Mouse (Mus musculus) thymus, postnatal 36 days (tissue): ENCODE results near the gene Sgcd.

Experiments used
- DNase-seq, 2 experiments: peaks; one replicate each; pipeline ENCODE4 v3.0.0; 2022; ENCODE audit warnings: mixed read lengths in 2 of 2

The Sgcd gene

DNA sequence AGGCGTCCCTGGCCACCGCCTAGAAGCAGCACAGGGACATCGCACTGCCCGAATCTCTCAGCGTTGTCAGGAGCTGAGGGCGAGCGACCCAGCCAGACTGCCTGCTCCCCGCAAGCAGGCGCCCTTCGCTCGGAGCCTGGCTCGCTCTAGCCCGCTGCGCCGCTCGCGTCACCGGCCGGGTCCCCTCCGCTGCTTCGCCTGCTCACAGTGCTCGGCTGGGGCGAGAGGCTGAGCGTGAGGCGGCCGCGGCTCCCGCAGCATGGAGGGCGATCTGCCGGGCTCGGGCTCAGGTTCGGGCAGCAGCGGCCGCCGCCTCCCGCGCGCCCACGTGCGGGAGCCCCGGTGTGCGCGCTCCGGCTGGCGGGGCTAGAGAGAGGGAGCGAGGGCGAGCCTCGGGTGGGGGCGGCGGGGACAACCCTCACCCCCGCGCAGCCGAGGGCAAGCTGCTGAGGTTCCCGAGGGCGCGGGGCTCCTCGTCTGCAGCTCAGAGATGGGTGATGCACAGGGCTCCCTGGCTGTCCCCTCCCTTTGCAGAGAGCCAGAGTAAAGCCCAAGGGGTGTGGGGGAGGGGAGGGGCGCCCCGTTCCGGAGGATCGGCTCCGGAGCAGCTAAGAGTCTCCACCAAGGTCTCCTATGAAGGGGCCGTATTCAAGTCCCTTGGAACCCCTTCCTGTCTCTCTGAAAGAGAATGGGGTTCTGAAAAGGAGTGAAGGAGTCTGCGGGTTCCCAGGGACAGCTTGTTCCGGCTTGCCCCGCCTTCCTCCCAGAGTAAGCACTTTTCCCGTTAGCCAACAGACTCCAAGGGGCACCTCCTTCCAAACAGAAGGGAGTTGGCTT is at the start of gene Sgcd:
Gene Sgcd (minus strand): TSS at position 273 of the 837 bp plus-strand sequence.
- DNase-seq: no peak

- no peak for DNase-seq
Observed at GRCm38 (mm10) chr11:48038051-48038450, 49.3 kb upstream of the Sgcd start.

GRCm38 (mm10) chr11:48012836-48013235 is 24.1 kb upstream of the Sgcd start:
- DNase-seq: no peak

GRCm38 (mm10) chr11:47988333-47988696 is 454 bp downstream of the Sgcd start:
- DNase-seq: no peak

DNA sequence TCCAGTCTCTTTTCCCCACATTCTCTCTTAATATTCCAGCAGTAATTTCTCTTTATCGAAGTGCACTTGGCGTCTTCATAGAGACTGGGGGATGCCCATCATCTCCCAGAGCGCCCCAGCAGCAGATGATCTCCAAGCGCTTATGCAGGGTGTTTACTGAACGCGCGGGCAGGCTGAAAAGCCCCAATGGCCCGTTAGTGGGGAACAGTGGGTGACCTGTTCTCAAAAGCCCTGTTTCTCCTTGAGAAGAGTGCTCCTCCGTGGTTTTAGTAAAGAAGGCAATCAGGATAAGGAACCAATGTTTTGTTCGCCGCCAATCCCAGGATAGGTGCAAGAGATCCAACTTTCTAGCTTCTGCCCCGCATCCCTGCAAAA is 889 bp downstream of the Sgcd start:
- DNase-seq: no peak

DNA sequence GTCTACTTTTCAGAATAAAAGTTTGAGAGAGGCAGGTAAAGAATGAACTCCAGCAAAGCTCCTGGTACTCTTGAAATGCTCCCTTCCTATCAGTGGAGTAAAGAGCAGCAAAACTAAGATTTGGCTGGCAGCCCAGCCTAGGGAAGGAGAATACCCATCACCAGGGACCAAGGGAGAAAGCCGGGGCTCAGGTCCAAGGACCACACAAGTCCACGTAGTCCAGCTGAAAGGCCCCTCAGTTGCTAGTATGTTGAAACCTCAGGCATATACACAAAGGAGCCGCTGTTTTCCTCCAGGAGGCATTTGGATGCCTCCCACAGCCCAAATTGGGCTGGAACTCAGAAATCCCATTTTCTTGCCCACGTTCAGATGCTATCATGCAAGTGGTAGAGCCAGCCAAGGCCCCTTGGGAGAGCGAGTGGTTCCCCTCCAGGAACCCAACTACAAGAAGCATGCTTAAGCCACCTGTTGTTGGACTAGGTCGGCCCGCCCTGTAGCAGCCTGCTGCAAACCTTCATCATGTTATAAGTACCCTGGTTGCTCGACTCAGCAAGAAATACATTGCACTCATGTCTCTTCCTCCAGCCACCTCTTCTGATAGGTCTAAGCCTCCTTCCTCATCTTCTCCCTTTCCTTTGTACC is 1.4 kb downstream of the Sgcd start:
- no peak for DNase-seq

- no peak for DNase-seq
Observed at GRCm38 (mm10) chr11:47982152-47982551, 6.6 kb downstream of the Sgcd start.

GRCm38 (mm10) chr11:47981108-47981507 is 7.7 kb downstream of the Sgcd start:
- DNase-seq: no peak

- DNase-seq: no peak
Observed at GRCm38 (mm10) chr11:47953291-47953690, 35.5 kb downstream of the Sgcd start.

- DNase-seq: no peak
Observed at GRCm38 (mm10) chr11:47952366-47952765, 36.4 kb downstream of the Sgcd start.

DNA sequence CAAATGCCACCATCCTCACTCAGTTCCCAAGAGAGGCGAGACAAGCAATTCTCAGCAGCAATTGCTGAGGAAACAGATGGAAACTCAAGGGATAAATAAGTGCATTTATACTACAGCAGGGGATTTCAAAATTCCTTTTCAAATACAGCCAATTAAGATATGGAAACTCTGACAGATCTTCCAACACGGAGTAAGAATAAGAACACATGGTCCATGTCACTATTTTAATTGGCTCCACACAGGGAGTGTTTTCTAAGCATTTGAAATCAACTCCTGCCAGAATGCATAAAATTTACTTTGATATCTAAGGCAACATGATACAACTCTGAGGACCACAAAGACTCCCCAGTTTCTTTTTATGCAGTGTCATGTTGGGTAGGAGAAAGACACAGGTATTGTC is 49.0 kb downstream of the Sgcd start:
- DNase-seq: no peak

- no peak for DNase-seq
Observed at GRCm38 (mm10) chr11:47917616-47918015, 71.2 kb downstream of the Sgcd start.

DNA sequence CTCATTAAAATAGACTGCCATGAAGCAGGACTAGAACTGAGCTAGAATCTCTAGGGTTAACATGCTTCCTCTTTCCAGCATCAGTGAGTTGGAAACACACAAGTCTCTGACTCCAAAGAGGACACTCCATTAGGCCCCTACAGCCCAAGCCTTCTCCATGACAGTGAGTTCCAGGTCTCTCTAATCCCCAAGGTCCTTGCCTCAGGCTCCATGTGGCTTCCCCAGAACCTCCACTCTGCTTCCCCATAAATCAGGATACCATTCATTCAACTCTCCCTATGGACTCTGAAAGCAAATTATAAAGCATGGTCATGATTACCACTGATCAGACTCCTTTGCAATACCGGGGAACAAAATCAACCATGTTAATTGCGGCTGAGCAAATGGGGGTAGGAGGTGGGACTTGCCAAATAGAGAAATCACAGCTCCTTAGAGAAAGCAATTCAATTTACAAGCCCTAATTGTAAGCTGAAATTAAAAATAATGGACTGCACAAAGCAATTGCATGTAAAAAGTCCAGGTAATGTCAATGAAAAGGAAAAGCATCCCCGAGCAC is 97.1 kb downstream of the Sgcd start:
- DNase-seq: no peak

DNA sequence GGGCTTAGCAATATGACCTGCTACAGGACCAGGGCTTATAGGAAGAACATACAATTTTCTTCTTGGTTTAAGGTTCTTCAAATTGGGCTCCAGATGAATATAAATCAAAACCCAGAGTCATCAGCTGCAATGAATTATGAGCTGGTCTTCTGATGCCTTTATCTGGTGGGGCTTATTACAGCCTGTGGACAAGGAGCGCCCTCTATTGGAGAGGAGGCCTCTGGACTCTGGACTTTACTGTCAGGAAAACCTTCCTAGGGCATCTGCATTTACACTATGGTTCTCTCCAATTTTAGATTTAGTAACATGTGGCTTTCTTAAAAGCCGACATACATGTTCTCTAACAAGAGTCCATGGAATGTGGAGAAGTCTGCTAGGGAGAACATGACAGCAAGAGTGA is 98.5 kb downstream of the Sgcd start:
- DNase-seq: no peak

- DNase-seq: no peak
Observed at GRCm38 (mm10) chr11:47885310-47885709, 103.5 kb downstream of the Sgcd start.

GRCm38 (mm10) chr11:47883545-47883944 is 105.2 kb downstream of the Sgcd start:
- no peak for DNase-seq

DNA sequence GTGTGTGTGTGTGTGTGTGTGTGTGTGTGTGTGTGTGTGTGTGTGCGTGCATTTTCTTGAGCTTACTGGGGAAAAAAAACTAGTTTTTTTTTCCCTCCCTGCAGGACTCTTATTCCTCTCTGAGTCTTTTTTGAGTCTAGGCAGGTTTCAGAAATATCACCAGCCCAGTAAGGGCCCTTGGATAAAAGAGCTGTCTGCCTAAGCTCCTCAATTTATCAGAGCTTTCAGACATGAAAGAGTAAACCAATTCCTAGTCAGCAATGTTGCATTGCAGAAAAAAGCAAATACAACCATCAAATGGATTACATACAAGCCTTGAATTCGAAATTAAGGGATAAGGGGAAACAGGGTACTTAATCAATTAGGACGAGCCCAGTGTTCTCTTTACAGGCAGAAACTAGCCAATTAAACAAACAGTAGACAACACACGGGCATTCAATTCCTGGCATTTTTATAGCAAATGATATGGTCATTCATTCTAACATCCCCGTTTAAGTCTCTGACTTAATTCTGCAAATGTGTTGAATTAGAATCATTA is 112.1 kb downstream of the Sgcd start:
- DNase-seq: no peak

DNA sequence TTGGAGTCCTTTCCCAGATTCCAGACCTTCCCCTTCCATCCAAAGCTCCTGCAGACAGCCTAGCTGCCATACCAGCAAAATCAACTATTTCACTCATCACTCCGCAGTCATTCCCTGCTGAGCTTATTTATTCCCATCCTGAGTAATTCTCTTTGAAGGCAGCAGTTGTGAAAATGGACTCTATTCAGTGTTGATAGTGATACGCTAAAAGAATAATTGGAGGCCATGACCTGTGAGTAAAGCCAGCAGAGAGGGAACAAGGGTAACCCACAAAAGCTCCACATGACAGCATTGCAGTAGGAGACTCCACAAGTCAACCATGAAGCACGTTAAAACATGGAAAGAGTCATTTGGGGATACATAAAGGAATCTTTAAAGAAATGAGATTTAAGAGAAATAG is 142.9 kb downstream of the Sgcd start:
- no peak for DNase-seq

DNA sequence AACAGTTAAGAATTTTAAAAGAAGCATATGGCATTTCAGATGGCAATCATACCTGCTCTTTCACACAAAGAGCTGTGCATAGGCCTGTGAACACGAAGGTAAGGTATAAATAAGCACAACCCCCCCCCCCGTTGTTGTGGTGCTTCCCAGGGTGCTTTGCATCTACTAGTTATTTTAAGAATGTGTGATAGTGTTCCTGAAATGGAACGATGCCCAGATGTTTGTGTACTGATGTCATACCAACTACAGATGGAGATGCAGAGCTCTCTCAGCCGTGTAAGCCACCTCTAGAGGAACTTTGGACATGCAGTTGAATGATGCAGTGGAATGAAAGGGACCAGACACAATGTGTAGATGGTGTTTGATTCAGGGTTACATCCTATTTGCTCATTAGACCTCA is 155.5 kb downstream of the Sgcd start:
- no peak for DNase-seq

DNA sequence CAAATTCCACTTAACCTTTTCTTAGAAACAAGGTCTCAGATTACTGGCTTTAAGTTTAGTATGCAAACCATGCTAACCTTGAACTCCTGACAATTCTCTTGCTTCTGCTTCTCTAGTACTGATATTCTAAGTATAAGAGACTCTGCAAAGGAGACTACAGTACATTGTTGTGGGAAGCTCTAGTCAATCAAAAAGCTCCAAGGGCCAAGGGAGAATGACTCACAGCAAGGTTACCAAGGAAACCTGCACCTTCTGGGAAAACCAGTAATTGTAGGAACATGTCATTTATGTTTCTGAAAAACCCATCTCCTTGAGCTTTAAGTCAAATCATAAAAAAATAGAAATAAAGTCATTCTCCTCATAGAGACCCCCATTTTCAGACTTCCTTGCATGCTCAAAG is 178.5 kb downstream of the Sgcd start:
- no peak for DNase-seq

GRCm38 (mm10) chr11:47804101-47804715 is 184.6 kb downstream of the Sgcd start:
- DNase-seq: no peak

- no peak for DNase-seq
Observed at GRCm38 (mm10) chr11:47777916-47778226, 210.9 kb downstream of the Sgcd start.

DNA sequence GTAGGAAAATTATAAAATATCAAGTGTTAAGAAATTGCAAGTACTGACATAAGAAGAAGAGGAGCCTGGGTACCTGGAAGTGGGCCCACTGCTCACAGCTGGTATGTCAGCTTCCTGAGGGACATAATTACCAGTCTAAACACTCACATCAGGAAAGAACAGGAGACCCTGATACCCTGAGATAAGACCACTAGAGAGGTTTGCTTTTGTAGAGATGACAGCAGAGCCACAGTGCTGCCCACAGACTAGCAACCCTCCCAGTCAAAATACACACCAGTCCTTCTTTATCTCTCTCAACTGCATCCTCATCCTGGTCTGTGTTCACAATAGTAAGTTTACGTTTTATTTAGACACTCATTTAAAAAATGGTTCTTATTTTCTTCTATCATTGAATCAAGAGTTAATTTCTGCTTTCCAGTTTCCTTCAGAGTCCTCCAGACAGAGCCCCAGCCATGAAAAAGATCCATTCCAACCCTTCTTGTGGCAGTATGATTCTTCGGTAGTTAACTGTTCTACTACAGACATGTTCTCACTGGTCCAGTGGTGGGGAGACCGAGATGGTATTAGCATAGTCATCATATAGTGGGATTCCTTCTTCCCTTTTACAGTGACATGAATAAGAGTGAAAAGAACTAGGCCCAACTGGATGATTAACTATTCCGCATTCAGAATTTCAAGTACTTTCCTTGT is 211.4 kb downstream of the Sgcd start:
- DNase-seq: no peak
